Mouse (Mus musculus) MN1 (cell line): Measurements from ENCODE around the gene Socs2.
"Not testable (repeated sequence)": the region's sequence is repeated elsewhere in the genome, so short reads cannot be mapped to it uniquely, and the experiment has no call there.

ENCODE experiments used
- DNase-seq: peaks from one replicate; pipeline ENCODE4 v3.0.0-alpha.2; 2016; ENCODE audit warnings: low spot score

Gene Socs2

GRCm38 (mm10) chr10:95392073-95392472 lies 24.9 kb downstream of the Socs2 start:
- DNase-seq, result no peak

GRCm38 (mm10) chr10:95390871-95391270 lies 26.1 kb downstream of the Socs2 start:
- no peak for DNase-seq

- not testable (repeated sequence) for DNase-seq
These were observed 27.2 kb downstream of the Socs2 start for GRCm38 (mm10) chr10:95389805-95390204.

- DNase-seq, result no peak
These were observed 28.0 kb downstream of the Socs2 start for GRCm38 (mm10) chr10:95388821-95389477.

GRCm38 (mm10) chr10:95386527-95386926 lies 30.5 kb downstream of the Socs2 start:
- no peak for DNase-seq

- no peak for DNase-seq
These were observed 31.2 kb downstream of the Socs2 start for GRCm38 (mm10) chr10:95385801-95386203.

GRCm38 (mm10) chr10:95385081-95385480 lies 31.9 kb downstream of the Socs2 start:
- no peak for DNase-seq

GRCm38 (mm10) chr10:95384446-95384845 lies 32.5 kb downstream of the Socs2 start:
- no peak for DNase-seq

- no peak for DNase-seq
These were observed 43.6 kb downstream of the Socs2 start for GRCm38 (mm10) chr10:95373340-95373739.

GRCm38 (mm10) chr10:95371942-95372341 lies 45.0 kb downstream of the Socs2 start:
- DNase-seq, result no peak

GRCm38 (mm10) chr10:95369190-95369589 lies 47.8 kb downstream of the Socs2 start:
- DNase-seq, result no peak

- peak; percentile 50 for DNase-seq
These were observed 48.8 kb downstream of the Socs2 start for GRCm38 (mm10) chr10:95368151-95368550.

GRCm38 (mm10) chr10:95367661-95368089 lies 49.3 kb downstream of the Socs2 start:
- DNase-seq, result no peak

- peak; percentile 93 for DNase-seq
These were observed 49.7 kb downstream of the Socs2 start for GRCm38 (mm10) chr10:95367241-95367640.

- DNase-seq, result peak; percentile 73
These were observed 54.7 kb downstream of the Socs2 start for GRCm38 (mm10) chr10:95362326-95362725.

GRCm38 (mm10) chr10:95361260-95361841 lies 55.6 kb downstream of the Socs2 start:
- DNase-seq, result no peak

- no peak for DNase-seq
These were observed 56.9 kb downstream of the Socs2 start for GRCm38 (mm10) chr10:95360048-95360447.

- no peak for DNase-seq
These were observed 59.3 kb downstream of the Socs2 start for GRCm38 (mm10) chr10:95357721-95358120.

GRCm38 (mm10) chr10:95356711-95357110 lies 60.3 kb downstream of the Socs2 start:
- DNase-seq, result no peak

GRCm38 (mm10) chr10:95355678-95356268 lies 61.2 kb downstream of the Socs2 start:
- peak; percentile 38 for DNase-seq

GRCm38 (mm10) chr10:95354673-95355072 lies 62.3 kb downstream of the Socs2 start:
- DNase-seq, result no peak

GRCm38 (mm10) chr10:95354047-95354446 lies 62.9 kb downstream of the Socs2 start:
- DNase-seq, result no peak

GRCm38 (mm10) chr10:95348457-95348856 lies 68.5 kb downstream of the Socs2 start:
- DNase-seq, result no peak
